Mouse (Mus musculus): Measurements from ENCODE around the gene Psmd9.

GRCm38 (mm10) chr5:123151707-123152362 is 17.4 kb upstream of the Psmd9 start:
- no peak for TF ChIP-seq POLR2A (IDR thresholded peaks at IDR 0.05; ENCODE audit: low read depth, low read length)
- no peak for TF ChIP-seq CTCF (IDR thresholded peaks at IDR 0.05; ENCODE audit: extremely low read depth, insufficient read length, insufficient replicate concordance, low read depth, low read length)

Data from small intestine, adult 2 months (tissue).